Mouse (Mus musculus) liver, embryonic 14.5 days (tissue): ENCODE measurements at regions not wholly inside any gene's neighbourhood (a gene's known extent, or its start where the extent isn't known, plus 50 kb on each side); places are given as distances from the start of the nearest gene placed in this dataset.

ENCODE experiments used
- CTCF ChIP-seq: IDR thresholded peaks from 2 replicates; pipeline ENCODE4 v1.5.1; 2016; ENCODE audit warnings: antibody characterized with exemption, low read depth, control low read depth
- EP300 ChIP-seq: IDR thresholded peaks from 2 replicates; pipeline ENCODE4 v1.6.1; 2016; ENCODE audit warnings: antibody characterized with exemption, low read depth

DNA sequence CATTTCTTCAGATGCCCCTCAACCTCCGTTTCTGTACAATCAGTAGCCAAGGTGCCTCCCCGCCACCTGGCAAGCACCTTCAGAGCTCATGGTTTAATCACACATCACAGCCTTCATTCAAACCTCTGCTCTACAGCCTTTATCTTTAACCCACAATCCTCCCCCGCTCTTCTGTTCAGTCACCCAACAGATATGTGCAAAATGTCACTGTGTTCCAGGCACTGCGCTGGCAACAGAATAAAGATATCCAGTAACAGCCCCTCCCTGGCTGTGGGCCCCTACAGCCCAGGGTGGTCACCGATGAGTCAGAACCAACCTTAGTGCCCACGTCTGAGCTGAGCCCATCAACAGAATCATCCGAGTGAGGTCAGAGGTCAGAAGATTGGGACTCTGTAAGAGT, 54.3 kb upstream of the Ddr1 start:
- no peak for TF ChIP-seq CTCF
- TF ChIP-seq EP300 = peak; percentile 91
